Mouse (Mus musculus) midbrain, postnatal 0 days (tissue): ENCODE results near the gene Gm38119. TPM values are rescaled to one million over a fixed set of nuclear protein-coding genes. Genes with fewer than 3 reads are reported as not detected.
"Not testable (repeated sequence)": the region's sequence is repeated elsewhere in the genome, so short reads cannot be mapped to it uniquely, and the experiment has no call there.

Source experiments
- ATAC-seq: fragments of 200-750 bp; cut with Nextera tagmentation; 2 replicates; pipeline ENCODE4 v1.8.0; 2017; ENCODE audit warnings: moderate number of reproducible peaks, mild to moderate bottlenecking, moderate TSS enrichment, moderate library complexity; ENCODE audit not compliant: low FRiP score
- DNase-seq: peaks from one replicate; pipeline ENCODE4 v3.0.0-alpha.2; 2015; ENCODE audit warnings: low spot score
- H3K27ac ChIP-seq: fragments of 300-500 bp; sonication (generic); 2 replicates; pipeline ENCODE4 v1.5.1; 2014; ENCODE audit warnings: low read depth, mild to moderate bottlenecking, low read length, mixed read lengths
- H3K27me3 ChIP-seq: fragments of 300-500 bp; sonication (generic); 2 replicates; pipeline ENCODE4 v1.6.1; 2014; ENCODE audit warnings: low read length, control low read depth, mixed read lengths; ENCODE audit not compliant: insufficient read depth
- H3K36me3 ChIP-seq: fragments of 300-500 bp; sonication (generic); 2 replicates; pipeline ENCODE4 v1.6.1; 2014; ENCODE audit warnings: low read length, control low read depth, mixed read lengths; ENCODE audit not compliant: insufficient read depth
- H3K4me1 ChIP-seq: fragments of 300-500 bp; sonication (generic); 2 replicates; pipeline ENCODE4 v1.6.1; 2014; ENCODE audit warnings: mild to moderate bottlenecking, control low read depth, antibody characterized with exemption, low read length, mixed read lengths; ENCODE audit not compliant: insufficient read depth
- H3K4me2 ChIP-seq: fragments of 300-500 bp; sonication (generic); 2 replicates; pipeline ENCODE4 v1.6.1; 2014; ENCODE audit warnings: low read depth, mild to moderate bottlenecking, low read length, mixed read lengths; ENCODE audit not compliant: poor library complexity, severe bottlenecking
- H3K4me3 ChIP-seq: fragments of 300-500 bp; sonication (generic); 2 replicates; pipeline ENCODE4 v1.5.1; 2014; ENCODE audit warnings: low read depth, mild to moderate bottlenecking, low read length, moderate library complexity
- H3K9ac ChIP-seq: fragments of 300-500 bp; sonication (generic); replicated peaks from 2 replicates; pipeline ENCODE4 v1.6.1; 2014; ENCODE audit warnings: mild to moderate bottlenecking, low read length, moderate library complexity, mixed read lengths; ENCODE audit not compliant: poor library complexity, severe bottlenecking
- H3K9me3 ChIP-seq: fragments of 300-500 bp; sonication (generic); 2 replicates; pipeline ENCODE4 v1.6.1; 2016; ENCODE audit warnings: low read length, control low read depth
- CTCF ChIP-seq: IDR thresholded peaks from 2 replicates; pipeline ENCODE4 v1.5.1; 2016; ENCODE audit warnings: antibody characterized with exemption, mild to moderate bottlenecking
- WGBS: fragments of 180-500 bp; shearing (Covaris S2); extraction: QIAGEN DNeasy Blood & Tissue Kit; methylation state at CpG from one replicate; pipeline ENCODE4 v1.1.7; 2014; 5-methylcytosine and 5-hydroxymethylcytosine counted together
- polyA plus RNA-seq: library from polyadenylated mRNA; unstranded; fragments of >200 nt; fragmentation: Nextera tagmentation; extraction: Ambion mirVana; gene quantifications from 2 replicates; pipeline ENCODE4 v1.2.1, GENCODE M21; 2015
- total RNA-seq: library from RNA; depleted of rRNA; stranded (reverse); fragments of >200 nt; gene quantifications from 2 replicates; pipeline ENCODE4 v1.2.3, GENCODE M21; 2014; rRNA removed

Gm38119 gene
- total and polyA plus RNA-seq, 2 experiments from 2014 or later: not detected

- Histone ChIP-seq H3K4me3 (no peak overlapping the region), H3K27ac (no peak overlapping the region), H3K9ac (no peak overlapping the region), H3K27me3 (no peaks in the 10 kb centered on the region), H3K36me3 (no peaks in the 10 kb centered on the region), H3K4me1 (no peaks in the 10 kb centered on the region), H3K9me3 (no peaks in the 10 kb centered on the region), H3K4me2 (no peak overlapping the region)
- WGBS: 93% methylated on average over 5 of the region's 5 CpGs
- DNase-seq (no peak), ATAC-seq (no peak)
- TF ChIP-seq CTCF: no peak
These were observed 16.3 kb downstream of the Gm38119 start for GRCm38 (mm10) chr3:92722631-92723030.

GRCm38 (mm10) chr3:92720250-92720649 is 18.6 kb downstream of the Gm38119 start, which contains the start of gene Lce1f:
Gene Lce1f, minus strand, starts transcription at chr3:92720350.
- TF ChIP-seq CTCF: no peak
- no peak within 1 kb of the TSS for H3K4me2 ChIP-seq
- no peaks in the 10 kb centered on the region for H3K9me3 ChIP-seq
- no peaks in the 10 kb centered on the region for H3K4me1 ChIP-seq
- no peak within 1 kb of the TSS for H3K4me3 ChIP-seq
- no peak within 1 kb of the TSS for H3K9ac ChIP-seq
- ATAC-seq: no peak
- no peaks in the 10 kb centered on the region for H3K36me3 ChIP-seq
- WGBS: 75% methylated on average over 3 of the region's 3 CpGs
- H3K27ac ChIP-seq: no peak within 1 kb of the TSS
- H3K27me3 ChIP-seq: no peaks in the 10 kb centered on the region
- no peak for DNase-seq

DNA sequence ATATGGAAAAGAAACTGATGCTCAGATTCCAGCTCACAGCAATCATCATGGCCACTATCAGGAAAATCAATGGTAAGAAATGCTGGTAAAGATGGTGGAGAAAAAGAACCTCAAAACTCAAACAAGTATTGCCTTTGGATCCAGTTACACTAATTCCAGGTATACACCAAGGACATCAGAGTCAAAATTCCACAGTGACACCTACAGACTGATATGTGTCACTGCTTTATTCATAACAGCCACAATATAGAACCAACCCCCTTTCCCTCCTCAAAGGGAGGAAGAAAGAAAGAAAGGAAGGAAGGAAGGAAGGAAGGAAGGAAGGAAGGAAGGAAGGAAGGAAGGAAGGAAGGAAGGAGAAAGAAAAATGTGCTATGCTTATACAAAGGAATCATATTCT is 23.8 kb downstream of the Gm38119 start:
- Histone ChIP-seq H3K9me3 (no peaks in the 10 kb centered on the region), H3K4me1 (no peaks in the 10 kb centered on the region), H3K36me3 (no peaks in the 10 kb centered on the region), H3K27ac (no peak overlapping the region), H3K4me2 (no peak overlapping the region), H3K9ac (no peak overlapping the region), H3K4me3 (no peak overlapping the region), H3K27me3 (no peaks in the 10 kb centered on the region)
- DNase-seq (no peak), ATAC-seq (no peak)
- peak; percentile 37 for TF ChIP-seq CTCF

- Histone ChIP-seq H3K9me3 (no peaks in the 10 kb centered on the region), H3K36me3 (no peaks in the 10 kb centered on the region), H3K9ac (no peak within 1 kb of the TSS), H3K27ac (no peak within 1 kb of the TSS), H3K4me3 (no peak within 1 kb of the TSS), H3K4me2 (no peak within 1 kb of the TSS), H3K4me1 (no peaks in the 10 kb centered on the region), H3K27me3 (no peaks in the 10 kb centered on the region)
- TF ChIP-seq CTCF: no peak
- no peak for DNase-seq
- 86% methylated on average over 2 of the region's 2 CpGs for WGBS
- ATAC-seq: no peak
These were observed 29.9 kb downstream of the Gm38119 start, which contains the start of gene Lce1e for GRCm38 (mm10) chr3:92708974-92709373. Gene Lce1e, minus strand, starts transcription at chr3:92709074.

DNA sequence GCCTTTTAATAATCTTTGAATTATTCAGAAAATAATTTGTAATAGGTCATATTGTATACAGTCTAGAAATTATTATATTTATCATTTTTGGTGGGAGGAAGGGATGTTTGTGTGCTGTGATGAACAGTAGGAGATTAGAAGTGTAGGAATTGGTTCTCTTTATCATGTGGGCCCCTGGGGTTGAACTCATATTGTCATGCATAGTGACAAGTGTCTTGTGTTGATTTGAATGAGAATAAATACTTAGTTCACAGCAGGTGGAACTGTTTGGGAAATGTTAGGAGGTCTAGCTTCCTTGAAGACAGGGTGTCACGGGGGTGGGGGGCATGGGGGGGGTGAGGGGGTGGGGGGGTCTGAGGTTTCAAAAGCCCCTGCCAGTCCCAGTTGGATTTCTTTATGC is 44.3 kb downstream of the Gm38119 start:
- no peak overlapping the region for H3K4me3 ChIP-seq
- H3K4me1 ChIP-seq: no peaks in the 10 kb centered on the region
- H3K9me3 ChIP-seq: no peaks in the 10 kb centered on the region
- TF ChIP-seq CTCF: no peak
- no peaks in the 10 kb centered on the region for H3K36me3 ChIP-seq
- no peaks in the 10 kb centered on the region for H3K27me3 ChIP-seq
- H3K4me2 ChIP-seq: no peak overlapping the region
- no peak overlapping the region for H3K9ac ChIP-seq
- DNase-seq: no peak
- ATAC-seq: no peak
- WGBS: 7% methylated on average over 1 of the region's 1 CpGs
- H3K27ac ChIP-seq: no peak overlapping the region

- no peak for TF ChIP-seq CTCF
- H3K4me3 ChIP-seq: no peak overlapping the region
- H3K27ac ChIP-seq: no peak overlapping the region
- no peaks in the 10 kb centered on the region for H3K27me3 ChIP-seq
- no peaks in the 10 kb centered on the region for H3K36me3 ChIP-seq
- ATAC-seq (no peak), DNase-seq (no peak)
- no peaks in the 10 kb centered on the region for H3K9me3 ChIP-seq
- H3K9ac ChIP-seq: no peak overlapping the region
- H3K4me1 ChIP-seq: no peaks in the 10 kb centered on the region
- H3K4me2 ChIP-seq: no peak overlapping the region
These were observed 47.2 kb downstream of the Gm38119 start for GRCm38 (mm10) chr3:92691688-92692087.

- not testable (repeated sequence) for H3K4me1 ChIP-seq, DNase-seq
These were observed 49.7 kb downstream of the Gm38119 start for GRCm38 (mm10) chr3:92689154-92689553.

More at GRCm38 (mm10) chr3:92689154-92689553, 49.7 kb downstream of the Gm38119 start:
- H3K9me3 ChIP-seq, H3K4me3 ChIP-seq, H3K9ac ChIP-seq, H3K36me3 ChIP-seq, H3K27ac ChIP-seq, ATAC-seq, H3K4me2 ChIP-seq, H3K27me3 ChIP-seq: not testable (repeated sequence)
- 89% methylated on average over 16 of the region's 16 CpGs for WGBS

Other genes with a start within 250 kb of the Gm38119 start
- not detected in 2 replicates for gene Sprr4, start 238.6 kb downstream of the Gm38119 start, total RNA-seq
- not detected in 2 replicates for gene Sprr4, start 238.6 kb downstream of the Gm38119 start, polyA plus RNA-seq
- gene 2310046K23Rik, start 204.6 kb downstream of the Gm38119 start, total RNA-seq: not detected in 2 replicates
- gene 2310046K23Rik, start 204.6 kb downstream of the Gm38119 start, polyA plus RNA-seq: not detected in 2 replicates
- 0.82 TPM in 1 of 2 replicates, not detected in the other for gene Ivl, start 165.4 kb downstream of the Gm38119 start, total RNA-seq
- gene Ivl, start 165.4 kb downstream of the Gm38119 start, polyA plus RNA-seq: not detected in 2 replicates
- gene Smcp, start 150.1 kb downstream of the Gm38119 start, total RNA-seq: not detected in 2 replicates
- not detected in 2 replicates for gene Smcp, start 150.1 kb downstream of the Gm38119 start, polyA plus RNA-seq
- gene 2210017I01Rik, start 131.6 kb downstream of the Gm38119 start, total RNA-seq: not detected in 2 replicates
- gene 2210017I01Rik, start 131.6 kb downstream of the Gm38119 start, polyA plus RNA-seq: not detected in 2 replicates
- gene Lce6a, start 117.4 kb downstream of the Gm38119 start, total RNA-seq: not detected in 2 replicates
- not detected in 2 replicates for gene Lce6a, start 117.4 kb downstream of the Gm38119 start, polyA plus RNA-seq
- gene Lce1a1, start 90.8 kb downstream of the Gm38119 start, total RNA-seq: 0.99 TPM in 1 of 2 replicates, not detected in the other
- not detected in 2 replicates for gene Lce1a1, start 90.8 kb downstream of the Gm38119 start, polyA plus RNA-seq
- 2.7 TPM in 1 of 2 replicates, not detected in the other for gene Lce1b, start 82.2 kb downstream of the Gm38119 start, total RNA-seq
- not detected in 2 replicates for gene Lce1b, start 82.2 kb downstream of the Gm38119 start, polyA plus RNA-seq
- not detected in 2 replicates for gene Lce1a2, start 68.8 kb downstream of the Gm38119 start, total RNA-seq
- not detected in 2 replicates for gene Lce1a2, start 68.8 kb downstream of the Gm38119 start, polyA plus RNA-seq
- gene Lce1c, start 59.8 kb downstream of the Gm38119 start, total RNA-seq: 4.8 TPM in 1 of 2 replicates, not detected in the other
- not detected in 2 replicates for gene Lce1c, start 59.8 kb downstream of the Gm38119 start, polyA plus RNA-seq
- 1.4 TPM in 1 of 2 replicates, not detected in the other for gene Lce1d, start 51.9 kb downstream of the Gm38119 start, total RNA-seq
- gene Lce1d, start 51.9 kb downstream of the Gm38119 start, polyA plus RNA-seq: not detected in 2 replicates
- not detected in 2 replicates for gene Lce1e, start 30.0 kb downstream of the Gm38119 start, total RNA-seq
- not detected in 2 replicates for gene Lce1e, start 30.0 kb downstream of the Gm38119 start, polyA plus RNA-seq
- gene Lce1f, start 18.7 kb downstream of the Gm38119 start, total RNA-seq: not detected in 2 replicates
- not detected in 2 replicates for gene Lce1f, start 18.7 kb downstream of the Gm38119 start, polyA plus RNA-seq
- gene Lce1g, start 13.2 kb upstream of the Gm38119 start, total RNA-seq: 1.9 TPM in 1 of 2 replicates, not detected in the other
- not detected in 2 replicates for gene Lce1g, start 13.2 kb upstream of the Gm38119 start, polyA plus RNA-seq
- not detected in 2 replicates for gene Lce1h, start 26.0 kb upstream of the Gm38119 start, total RNA-seq
- gene Lce1h, start 26.0 kb upstream of the Gm38119 start, polyA plus RNA-seq: not detected in 2 replicates
- gene Lce1i, start 39.8 kb upstream of the Gm38119 start, total RNA-seq: 0.66 TPM in 1 of 2 replicates, not detected in the other
- not detected in 2 replicates for gene Lce1i, start 39.8 kb upstream of the Gm38119 start, polyA plus RNA-seq
- gene Lce1j, start 51.4 kb upstream of the Gm38119 start, total RNA-seq: not detected in 2 replicates
- not detected in 2 replicates for gene Lce1j, start 51.4 kb upstream of the Gm38119 start, polyA plus RNA-seq
- gene Lce1k, start 68.8 kb upstream of the Gm38119 start, total RNA-seq: not detected in 2 replicates
- not detected in 2 replicates for gene Lce1k, start 68.8 kb upstream of the Gm38119 start, polyA plus RNA-seq
- gene Kprp, start 88.2 kb upstream of the Gm38119 start, total RNA-seq: 0.82 TPM in 1 of 2 replicates, not detected in the other
- gene Kprp, start 88.2 kb upstream of the Gm38119 start, polyA plus RNA-seq: not detected in 2 replicates
- gene Lce1l, start 112.2 kb upstream of the Gm38119 start, total RNA-seq: not detected in 2 replicates
- not detected in 2 replicates for gene Lce1l, start 112.2 kb upstream of the Gm38119 start, polyA plus RNA-seq
- 0.71 TPM in 1 of 2 replicates, not detected in the other for gene 2310050C09Rik, start 131.1 kb upstream of the Gm38119 start, total RNA-seq
- not detected in 2 replicates for gene 2310050C09Rik, start 131.1 kb upstream of the Gm38119 start, polyA plus RNA-seq
- gene Lce3a, start 187.1 kb upstream of the Gm38119 start, total RNA-seq: not detected in 2 replicates
- not detected in 2 replicates for gene Lce3a, start 187.1 kb upstream of the Gm38119 start, polyA plus RNA-seq
- gene Lce3b, start 193.9 kb upstream of the Gm38119 start, total RNA-seq: not detected in 2 replicates
- not detected in 2 replicates for gene Lce3b, start 193.9 kb upstream of the Gm38119 start, polyA plus RNA-seq
- not detected in 2 replicates for gene Lce3c, start 205.4 kb upstream of the Gm38119 start, total RNA-seq
- not detected in 2 replicates for gene Lce3c, start 205.4 kb upstream of the Gm38119 start, polyA plus RNA-seq
- gene Lce3d, start 218.3 kb upstream of the Gm38119 start, total RNA-seq: not detected in 2 replicates
- gene Lce3d, start 218.3 kb upstream of the Gm38119 start, polyA plus RNA-seq: not detected in 2 replicates
- gene Lce3e, start 228.0 kb upstream of the Gm38119 start, total RNA-seq: not detected in 2 replicates
- gene Lce3e, start 228.0 kb upstream of the Gm38119 start, polyA plus RNA-seq: not detected in 2 replicates